Mouse (Mus musculus) cerebral cortex, adult 2 months (tissue): ENCODE data around the gene Atp9a.

Experiments
- WGBS: fragments of 180-500 bp; shearing (Covaris S2); methylation state at CpG from one replicate; pipeline ENCODE4 v1.1.7; 2018; 5-methylcytosine and 5-hydroxymethylcytosine counted together

Atp9a gene

DNA sequence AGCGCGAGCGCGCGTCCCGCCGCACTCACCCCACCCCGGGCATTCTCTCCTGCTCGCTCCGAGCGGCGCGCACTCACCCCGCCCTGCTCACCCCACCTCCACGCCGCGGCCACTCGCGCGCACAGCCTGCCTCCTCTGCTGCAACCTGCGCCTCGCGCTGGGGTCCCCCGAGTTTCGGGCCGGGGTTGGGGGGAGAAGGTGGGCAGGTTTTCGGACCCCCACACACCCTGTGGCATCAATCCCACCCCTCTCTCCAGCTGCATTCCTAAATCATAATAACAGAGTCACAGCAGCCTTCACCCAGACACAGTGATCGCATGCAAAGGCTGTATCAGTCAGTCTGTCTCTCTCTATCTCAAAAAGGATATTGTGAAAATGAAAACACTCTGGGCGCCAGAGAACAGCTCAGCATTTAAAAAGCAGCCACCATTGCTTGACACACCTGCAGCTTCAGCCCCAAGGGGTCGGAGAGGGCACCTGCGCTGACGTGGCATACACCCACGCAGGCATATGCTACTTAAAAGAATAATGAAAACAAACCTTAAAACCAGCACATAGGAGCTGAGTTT, at the start of gene Atp9a:
Atp9a (minus strand) TSS at position 351 of the 569 bp plus-strand sequence.
- WGBS, result 5% methylated on average over 33 of the region's 33 CpGs

DNA sequence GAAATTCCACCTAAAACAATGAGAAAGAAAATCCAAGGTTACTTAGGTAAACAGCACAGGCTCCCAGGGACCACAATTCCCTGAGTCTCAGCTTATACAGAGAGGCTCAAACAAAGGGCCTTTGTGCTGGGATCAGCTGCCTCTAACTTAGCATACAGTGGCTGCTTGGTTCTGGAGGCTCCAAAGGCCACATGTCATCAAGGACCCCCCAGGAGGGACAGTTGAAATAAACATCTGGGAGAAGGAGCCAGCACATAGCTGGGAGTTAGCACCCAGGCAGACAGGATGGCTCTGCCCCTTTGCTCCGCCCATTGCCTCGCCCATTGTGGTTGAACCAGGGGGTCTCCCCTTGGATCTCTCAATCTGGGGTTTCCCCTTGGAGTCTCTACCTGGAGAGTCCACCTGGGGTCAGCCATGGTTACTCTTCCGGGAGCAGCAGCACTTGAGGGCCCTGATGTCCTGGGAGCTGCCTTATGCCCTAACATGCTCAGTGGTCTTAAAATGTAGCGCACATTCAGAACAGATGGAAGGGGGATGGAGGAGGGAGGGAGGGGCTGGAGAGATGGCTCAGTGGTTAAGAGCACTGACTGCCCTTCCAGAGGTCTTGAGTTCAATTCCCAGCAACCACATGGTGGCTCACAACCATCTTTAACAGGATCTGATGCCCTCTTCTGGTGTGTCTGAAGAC, 49.0 kb upstream of the Atp9a start:
- 81% methylated on average over 4 of the region's 4 CpGs for WGBS

DNA sequence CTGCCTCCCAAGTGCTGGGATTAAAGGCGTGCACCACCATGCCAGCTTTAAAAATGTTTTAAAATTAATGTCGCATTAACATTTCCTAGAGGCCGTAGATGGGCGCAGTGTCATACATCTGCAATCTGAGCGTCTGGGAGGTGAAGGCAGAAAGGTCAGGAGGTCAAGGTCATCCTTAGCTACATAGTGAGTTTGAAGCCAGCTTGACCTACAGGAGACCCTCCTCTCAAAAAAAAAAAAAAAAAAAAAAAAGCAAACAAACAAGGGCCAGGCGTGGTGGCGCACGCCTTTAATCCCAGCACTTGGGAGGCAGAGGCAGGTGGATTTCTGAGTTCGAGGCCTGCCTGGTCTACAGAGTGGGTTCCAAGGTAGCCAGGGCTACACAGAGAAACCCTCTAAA, 44.0 kb upstream of the Atp9a start:
- WGBS, result 97% methylated on average over 9 of the region's 9 CpGs

DNA sequence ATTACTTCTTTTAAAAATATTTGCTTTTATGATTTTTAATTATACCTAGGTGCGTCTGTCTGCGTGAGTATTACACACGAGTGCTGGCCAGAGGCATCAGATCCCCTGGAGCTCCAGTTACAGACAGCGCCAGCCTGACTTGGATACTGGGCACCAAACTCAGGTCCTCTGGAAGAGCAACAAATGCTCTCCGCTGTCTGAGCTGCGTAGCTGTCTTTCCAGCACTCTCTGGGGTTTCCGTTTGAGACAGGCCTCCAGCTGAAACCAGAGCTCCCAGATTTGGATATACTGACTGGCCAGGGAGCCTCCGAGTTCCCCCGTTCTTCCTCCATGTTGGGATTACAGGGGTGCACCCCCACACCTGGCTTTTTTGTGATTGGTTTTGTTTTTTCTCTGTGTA, 38.4 kb upstream of the Atp9a start:
- 64% methylated on average over 9 of the region's 9 CpGs for WGBS

DNA sequence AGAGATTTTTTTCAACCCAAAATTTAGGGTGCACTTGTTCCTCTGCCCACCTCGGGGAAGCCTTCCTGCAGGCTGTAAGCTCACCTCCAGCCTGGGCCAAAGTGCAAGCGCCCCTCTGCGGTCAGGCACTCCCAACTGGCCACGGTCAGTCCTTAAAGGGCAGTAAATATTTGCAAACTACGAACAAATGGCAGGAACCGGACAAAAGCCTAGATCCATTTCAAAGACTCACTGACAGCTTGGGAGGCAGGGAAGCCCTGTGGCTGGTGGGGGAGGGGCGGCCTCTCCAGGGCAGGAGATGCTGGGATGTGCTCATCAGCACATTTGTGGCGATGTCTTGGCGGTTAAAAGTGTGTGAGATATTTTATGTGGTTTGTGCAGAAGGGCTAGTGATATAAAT, 37.8 kb upstream of the Atp9a start:
- 41% methylated on average over 9 of the region's 9 CpGs for WGBS

DNA sequence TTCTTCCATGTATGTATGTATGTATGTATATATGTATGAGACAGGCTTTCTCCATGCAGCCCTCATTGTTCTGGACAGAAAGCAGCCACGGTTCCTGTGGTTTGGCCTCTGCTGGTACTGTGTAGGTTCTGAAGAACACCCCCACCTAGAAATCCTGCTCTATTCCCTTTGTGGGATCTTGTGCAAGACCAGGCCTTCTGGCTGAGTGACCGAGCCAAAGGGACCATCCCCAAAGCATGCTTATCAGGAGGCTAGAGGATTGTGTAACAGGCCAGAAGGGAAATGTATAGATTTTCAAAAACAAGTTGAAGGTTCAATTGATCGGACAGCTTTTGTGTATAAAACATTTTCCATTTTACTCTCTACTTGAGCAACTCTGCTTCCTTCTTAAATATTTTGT, 34.0 kb upstream of the Atp9a start:
- 93% methylated on average over 3 of the region's 3 CpGs for WGBS

DNA sequence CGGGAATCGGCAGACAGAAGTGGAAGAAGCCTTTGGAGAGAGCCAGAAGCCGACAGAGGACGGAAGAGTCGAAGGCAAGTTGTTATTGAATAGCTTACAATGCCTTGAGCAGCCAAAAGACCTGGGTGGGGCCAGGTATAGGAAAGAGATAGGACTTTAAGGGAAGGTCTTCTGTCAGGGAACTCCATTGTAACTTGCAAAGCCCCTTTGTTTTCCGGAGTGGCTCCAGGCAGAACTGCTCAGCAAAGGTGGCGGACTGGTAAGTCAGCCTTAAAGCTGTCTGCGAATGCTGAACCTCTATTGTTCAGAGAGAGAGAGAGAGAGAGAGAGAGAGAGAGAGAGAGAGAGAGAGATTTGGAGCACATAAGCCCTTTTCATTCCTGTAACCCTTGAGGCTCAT, 27.1 kb upstream of the Atp9a start:
- 65% methylated on average over 8 of the region's 8 CpGs for WGBS

DNA sequence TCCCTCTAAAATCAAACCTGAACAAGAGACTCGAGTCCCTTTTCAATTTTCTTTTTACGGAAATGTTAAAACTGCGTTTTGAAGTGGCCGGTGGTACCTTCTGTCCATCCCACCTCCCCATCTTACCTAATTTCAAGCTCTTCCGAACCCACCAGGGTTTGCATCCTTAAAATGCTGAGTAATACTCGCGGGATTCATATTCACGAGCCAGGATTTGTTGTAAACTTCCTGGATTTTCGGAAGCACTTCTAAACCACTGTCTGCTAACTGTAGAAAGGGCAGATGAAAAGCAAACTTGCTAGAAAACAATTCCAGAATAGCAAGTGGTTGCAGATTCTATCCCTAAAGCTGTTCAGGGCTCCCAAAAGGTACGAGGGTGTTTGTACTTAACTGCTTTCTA, 25.4 kb upstream of the Atp9a start, which contains the start of gene Sall4:
Sall4 (minus strand) TSS at position 362 of the 400 bp plus-strand sequence.
- 36% methylated on average over 10 of the region's 10 CpGs for WGBS

DNA sequence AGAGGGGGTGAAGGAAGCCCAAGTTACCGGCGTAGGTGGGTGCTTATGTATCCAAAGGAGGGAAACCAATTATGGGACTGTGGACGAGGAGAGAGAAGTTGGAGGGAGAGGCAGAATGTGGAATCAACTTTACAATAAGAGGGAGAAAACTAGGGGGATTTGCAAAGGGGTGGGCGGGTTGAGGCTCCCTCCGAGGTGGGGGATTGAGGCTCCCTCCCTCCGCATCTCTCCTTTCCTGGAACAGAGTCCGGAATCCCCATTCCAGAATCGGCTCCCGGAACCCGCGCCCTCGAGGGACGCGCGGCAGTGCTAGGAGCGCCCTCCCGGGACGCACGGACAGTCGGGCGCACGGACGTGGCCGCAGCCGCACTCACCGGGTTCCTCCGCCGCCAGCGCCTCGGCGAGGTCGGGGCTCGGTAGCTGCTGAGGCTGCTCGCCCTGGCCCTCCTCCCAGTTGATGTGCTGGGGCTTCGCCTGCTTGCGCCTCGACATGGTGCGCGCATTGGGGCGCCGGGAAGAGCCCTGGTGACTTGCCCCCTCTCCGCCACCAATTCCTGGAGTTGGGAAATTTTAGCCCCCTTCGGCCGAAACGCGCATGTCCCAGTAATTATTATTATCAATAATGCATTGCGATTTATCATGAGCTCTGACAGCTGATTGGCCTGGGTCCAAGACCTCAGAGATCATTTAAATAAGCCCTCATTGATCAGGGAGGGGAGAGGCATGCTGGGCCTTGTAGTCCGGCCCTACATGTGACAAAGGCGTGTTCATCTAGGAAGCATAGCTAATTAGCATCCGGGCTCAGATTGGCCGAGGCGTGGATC, 24.5 kb upstream of the Atp9a start:
- 1% methylated on average over 52 of the region's 52 CpGs for WGBS

DNA sequence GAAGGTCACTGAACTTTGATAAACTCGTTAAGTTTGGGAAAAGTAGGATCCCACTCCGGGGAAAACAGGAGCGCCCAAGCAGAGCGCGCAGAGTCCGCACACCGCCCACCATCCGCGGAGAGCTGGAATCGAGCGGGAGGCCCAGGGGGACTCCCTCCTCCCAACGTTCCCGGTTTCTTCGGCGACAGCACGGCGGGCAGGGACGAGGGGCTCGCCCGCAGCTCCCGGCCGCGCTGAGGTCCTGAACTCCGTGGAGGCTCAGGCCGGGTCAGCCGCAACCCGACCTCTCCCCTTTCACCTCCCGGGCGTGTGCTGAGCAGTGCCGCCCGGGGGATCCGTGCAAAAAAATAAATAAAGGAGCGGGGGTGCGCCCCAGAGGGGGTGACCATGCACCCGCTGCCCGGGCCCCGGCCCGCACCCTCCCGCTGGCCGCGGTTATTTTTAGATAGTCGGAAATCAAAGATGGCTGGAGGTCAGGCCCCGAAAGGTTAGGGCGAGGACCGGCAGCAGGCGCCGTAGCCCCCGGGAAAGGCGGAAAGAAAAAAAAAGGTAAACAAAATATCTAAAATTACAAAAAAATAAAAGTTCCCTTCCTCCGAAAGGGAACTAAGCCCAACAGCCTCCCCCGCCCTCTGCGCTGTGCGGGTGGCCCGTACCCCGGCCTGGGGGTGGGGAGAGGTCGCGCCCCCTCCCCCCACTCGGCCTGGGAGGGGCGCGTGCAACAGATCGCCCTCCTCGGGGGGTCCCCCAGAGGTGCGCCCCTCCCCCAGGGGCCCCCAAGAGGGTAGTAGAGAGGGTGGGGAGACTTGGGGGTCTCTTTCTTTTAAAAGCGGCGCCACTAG, 23.7 kb upstream of the Atp9a start:
- WGBS, result 1% methylated on average over 64 of the region's 65 CpGs

DNA sequence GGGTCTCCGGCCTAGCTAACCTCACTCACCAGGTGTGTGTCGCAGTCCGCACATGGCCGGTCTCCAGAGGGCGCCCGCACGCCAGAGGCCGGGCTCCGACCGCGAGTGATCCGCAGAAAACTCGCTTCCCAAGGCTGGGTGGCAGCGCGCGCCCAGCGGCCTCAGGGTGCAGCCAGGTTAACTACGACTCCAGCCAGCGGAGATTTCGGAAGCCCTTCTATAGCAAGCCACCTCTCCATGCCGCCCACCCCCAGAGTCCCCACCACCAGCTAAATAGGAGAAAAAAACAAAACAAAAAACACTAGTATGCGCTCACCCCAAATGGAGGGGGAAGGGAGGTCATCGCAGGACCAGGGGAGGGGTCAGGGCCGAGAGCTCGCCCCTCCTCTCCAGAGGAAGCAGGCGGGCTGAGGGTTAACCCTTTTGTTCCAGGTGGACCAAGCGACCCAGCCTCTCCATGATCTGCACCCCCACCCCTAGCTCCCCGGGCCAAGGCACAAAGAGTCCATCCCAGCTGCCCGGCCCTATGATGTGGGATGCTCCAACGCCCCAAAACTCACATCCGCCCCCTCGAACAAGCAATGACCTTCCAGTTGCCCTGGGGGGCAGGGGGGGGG, 23.0 kb upstream of the Atp9a start:
- WGBS, result 2% methylated on average over 32 of the region's 32 CpGs

DNA sequence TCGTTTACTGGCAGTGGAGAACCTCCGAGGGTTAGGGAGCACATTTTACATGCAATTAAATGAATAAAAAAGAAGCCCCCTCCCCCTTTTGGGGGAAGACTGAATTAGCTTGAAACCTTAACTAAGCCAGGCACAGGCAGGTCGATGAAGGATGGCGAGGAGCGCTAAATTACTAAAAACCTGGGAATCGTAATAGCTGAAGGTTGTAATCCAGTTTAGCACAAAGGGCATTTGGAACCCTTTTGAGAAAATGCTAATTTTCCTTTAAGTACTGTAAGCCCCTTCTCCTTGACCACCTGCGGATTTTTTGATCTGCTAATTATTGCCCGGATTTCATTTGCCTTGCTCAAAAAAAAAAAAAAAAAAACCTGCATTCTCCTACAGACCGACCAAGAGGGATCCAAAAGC, 22.3 kb upstream of the Atp9a start:
- 25% methylated on average over 9 of the region's 9 CpGs for whole genome bisulfite sequencing

DNA sequence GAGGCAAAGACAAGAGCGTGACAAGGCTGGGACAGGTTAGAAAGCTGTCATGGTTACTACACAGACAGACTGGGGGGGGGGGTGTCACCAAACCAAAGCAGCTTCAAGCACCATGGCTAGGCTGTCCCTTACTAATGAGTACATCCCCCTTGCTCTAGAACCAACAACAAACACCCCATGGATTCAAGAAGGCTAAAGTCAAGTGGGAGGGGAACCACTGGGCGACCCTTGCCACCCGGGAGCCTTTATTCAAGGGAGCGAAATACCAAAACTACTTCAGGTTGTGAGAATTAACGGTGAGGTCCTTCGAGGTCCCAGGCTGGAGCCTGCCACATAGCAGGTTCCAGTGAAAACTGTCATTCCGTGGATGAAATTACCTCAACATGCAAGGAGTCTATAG, 21.6 kb upstream of the Atp9a start:
- WGBS, result 21% methylated on average over 7 of the region's 7 CpGs

DNA sequence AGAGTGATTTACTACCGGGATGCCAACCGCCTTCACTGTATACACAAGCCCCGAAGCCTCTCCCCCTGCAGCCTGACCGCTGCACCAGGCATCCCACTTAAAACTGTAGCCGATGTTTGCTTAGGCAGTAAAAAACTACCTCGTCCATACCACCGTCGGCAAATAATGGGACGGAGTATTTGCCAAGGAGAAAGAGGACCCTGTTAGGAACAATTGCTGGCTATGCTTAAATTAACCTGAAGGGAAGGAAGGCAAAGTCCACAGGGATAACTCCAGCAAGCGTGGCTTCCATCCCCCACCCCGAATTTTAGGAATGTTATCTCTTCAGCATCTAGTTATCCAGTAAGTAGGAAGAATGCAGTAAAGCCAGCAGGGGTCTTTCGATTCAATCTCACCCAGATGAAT, 20.2 kb upstream of the Atp9a start:
- WGBS, result 22% methylated on average over 12 of the region's 12 CpGs

DNA sequence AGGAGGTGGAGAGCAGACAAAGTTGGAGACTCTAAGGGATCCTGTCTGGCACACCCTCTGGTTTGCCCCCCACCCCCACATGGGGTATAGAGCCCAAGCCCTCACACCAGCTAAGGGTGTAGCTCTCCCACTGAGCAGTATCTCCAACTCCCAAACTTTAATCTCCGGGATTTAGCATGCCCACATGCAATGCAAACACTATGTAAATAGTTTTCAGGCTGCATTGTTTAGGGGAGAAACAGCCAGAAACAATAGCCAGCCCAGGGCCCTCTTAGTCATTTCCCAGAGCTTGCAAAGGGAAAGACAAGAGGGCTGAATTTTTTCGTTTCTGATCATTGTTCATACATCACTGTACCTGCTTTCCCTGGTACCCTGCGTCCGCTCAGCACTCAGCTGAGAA, 19.7 kb upstream of the Atp9a start:
- 41% methylated on average over 4 of the region's 4 CpGs for WGBS

DNA sequence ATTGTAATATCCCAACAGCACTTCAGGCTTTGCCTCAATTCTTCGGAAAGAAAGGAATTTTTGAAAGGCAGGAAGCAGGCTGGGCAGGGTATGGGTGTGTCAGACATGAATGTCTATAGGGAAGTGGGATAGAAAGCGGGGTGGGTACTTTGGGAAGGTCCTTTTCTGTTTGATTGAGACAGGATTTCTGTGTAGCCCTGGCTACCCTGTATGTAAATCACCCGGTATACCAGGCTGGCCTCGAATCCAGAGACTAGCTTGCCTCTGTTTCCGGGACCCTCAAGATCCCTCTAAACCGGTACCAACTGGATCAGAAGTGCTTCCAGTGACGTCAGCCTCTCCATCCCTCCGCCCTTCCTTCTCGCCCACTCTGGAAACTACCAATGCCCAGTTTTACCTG, 18.9 kb upstream of the Atp9a start:
- 84% methylated on average over 9 of the region's 9 CpGs for WGBS

DNA sequence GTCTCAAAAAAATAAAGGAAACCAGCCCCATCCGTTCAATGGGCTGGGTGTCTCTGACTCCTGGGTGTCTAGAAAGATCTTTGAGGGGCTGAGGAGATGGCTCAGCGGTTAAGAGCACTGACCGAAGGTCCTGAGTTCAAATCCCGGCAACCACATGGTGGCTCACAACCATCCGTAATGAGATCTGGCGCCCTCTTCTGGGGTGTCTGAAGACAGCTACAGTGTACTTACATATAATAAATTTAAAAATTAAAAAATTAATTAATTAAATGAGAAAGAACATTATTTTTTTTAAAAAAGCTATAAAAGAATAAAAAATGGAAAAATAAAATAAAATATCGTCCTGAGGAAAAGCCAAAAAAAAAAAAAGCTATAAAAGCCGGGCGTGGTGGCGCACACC, 2.2 kb upstream of the Atp9a start:
- 90% methylated on average over 10 of the region's 10 CpGs for WGBS

DNA sequence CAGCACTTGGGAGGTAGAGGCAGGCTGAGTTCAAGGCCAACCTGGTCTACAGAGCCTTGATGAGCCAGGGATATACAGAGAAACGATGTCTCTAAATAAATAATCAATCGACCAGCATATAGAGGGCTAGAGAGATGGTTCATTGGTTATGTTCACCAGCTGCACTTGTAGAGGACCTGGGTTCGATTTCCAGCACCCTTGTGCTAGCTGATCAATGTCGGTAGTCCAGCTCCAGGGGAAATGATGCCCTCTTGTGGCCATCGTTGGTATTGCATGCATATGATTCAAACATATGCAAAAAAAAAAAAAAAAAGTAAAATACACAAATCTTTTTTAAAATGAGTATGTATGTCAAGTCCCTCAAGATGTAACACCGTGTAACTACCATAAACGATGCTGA, 440 bp upstream of the Atp9a start:
- WGBS, result 19% methylated on average over 7 of the region's 7 CpGs

DNA sequence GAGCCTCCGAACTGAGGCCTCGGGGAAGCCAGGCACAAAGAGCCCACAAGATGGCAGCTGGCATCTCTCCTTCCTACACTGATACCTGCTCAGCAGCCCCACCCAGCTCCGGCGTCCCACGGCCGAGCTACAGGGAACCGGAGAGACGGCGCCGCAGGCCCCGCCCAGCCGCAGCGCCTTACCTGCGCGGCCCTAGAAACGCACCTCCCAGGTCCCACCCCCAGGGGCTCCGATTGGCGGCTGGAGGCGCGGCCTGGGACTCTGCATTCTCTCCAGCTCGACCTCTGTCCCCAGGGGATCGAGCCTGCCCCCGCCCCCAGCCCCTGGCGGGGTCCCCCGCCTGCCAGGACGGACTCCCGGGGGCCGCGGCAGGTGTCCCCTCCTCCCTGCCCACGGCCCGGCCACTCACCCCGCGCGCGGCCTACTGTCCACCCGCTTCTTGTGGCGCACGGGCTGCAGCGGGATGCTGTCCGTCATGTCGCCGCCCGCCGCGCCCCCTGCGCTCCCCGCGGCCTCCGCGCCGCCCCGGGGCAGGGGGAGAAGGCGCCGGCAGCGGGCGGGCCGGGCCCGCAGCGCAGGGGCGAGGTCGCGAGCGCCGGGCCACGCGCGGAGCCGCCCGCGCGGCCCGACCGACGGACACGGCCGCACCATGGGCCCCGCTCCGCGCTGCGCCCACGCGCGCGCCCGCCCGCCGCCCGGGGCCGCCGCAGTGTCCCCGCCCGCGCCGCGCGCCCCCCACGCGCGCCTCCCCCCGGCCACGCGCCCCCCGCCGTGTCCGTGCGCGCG, 743 bp downstream of the Atp9a start:
- 5% methylated on average over 89 of the region's 108 CpGs for WGBS

DNA sequence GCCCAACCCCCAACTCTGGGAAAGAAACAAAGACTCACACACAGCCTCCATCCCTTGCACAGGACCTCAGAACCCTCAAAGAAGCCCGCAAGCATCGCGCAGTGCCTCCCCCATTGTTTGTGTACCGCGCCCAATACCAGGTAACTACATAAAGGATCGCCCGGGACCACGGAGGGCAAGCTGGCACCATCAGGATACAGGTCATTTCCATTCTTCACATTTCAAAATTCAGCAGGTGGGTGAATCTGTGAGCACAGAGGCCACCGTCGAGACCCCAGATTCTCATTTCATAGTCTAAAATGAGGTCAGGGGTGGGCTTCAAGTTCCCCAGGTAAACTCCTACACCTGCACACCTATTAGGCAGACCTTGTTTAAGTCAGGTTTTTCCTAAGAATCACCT, 1.7 kb downstream of the Atp9a start:
- WGBS, result 78% methylated on average over 10 of the region's 10 CpGs

DNA sequence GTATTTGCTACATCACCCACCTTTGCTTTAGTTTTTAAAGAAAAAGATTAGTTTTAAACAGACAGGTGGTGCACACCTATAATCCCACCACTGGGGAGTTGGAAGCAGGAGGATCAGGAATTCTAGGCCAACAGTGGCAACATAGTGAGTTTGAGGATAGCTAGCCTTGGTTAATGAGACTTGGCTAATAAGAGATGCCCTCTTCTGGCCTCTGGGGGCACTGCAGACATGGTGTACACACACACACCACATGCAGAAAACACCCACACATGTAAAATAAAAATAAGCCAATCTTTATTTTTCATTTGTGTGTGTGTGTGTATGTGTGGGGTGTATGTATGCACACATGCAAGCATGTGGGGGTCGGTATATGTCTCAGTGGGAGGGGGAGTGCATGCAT, 3.4 kb downstream of the Atp9a start:
- 91% methylated on average over 1 of the region's 1 CpGs for WGBS
